Mouse (Mus musculus) liver, embryonic 14.5 days (tissue): ENCODE data around the gene Sspo.

Source experiments
- CTCF ChIP-seq: IDR thresholded peaks from 2 replicates; pipeline ENCODE4 v1.5.1; 2016; ENCODE audit warnings: antibody characterized with exemption, low read depth, control low read depth
- EP300 ChIP-seq: IDR thresholded peaks from 2 replicates; pipeline ENCODE4 v1.6.1; 2016; ENCODE audit warnings: antibody characterized with exemption, low read depth

GRCm38 (mm10) chr6:48435706-48436349, 12.2 kb upstream of the Sspo start:
- TF ChIP-seq CTCF (no peak), EP300 (no peak)
